Mouse (Mus musculus): ENCODE measurements around the gene Med16.

GRCm38 (mm10) chr10:79930826-79931186, 22.1 kb upstream of the Med16 start:
- no peak for TF ChIP-seq CTCF (IDR thresholded peaks at IDR 0.05; ENCODE audit: borderline replicate concordance, extremely low read depth, insufficient read depth, insufficient read length)
- no peak for TF ChIP-seq POLR2A (IDR thresholded peaks at IDR 0.05; ENCODE audit: borderline replicate concordance, extremely low read depth, insufficient read depth, insufficient read length, poor library complexity, severe bottlenecking)
